8 mouse cellular contexts compared by ENCODE assay signal in genomic region chr14:21499631-21500153, GRCm38 (mm10). TPM values are rescaled to one million over a fixed set of nuclear protein-coding genes. Genes with fewer than 3 reads are reported as not detected.
DNase-seq lines count a peak whose midpoint lies in the region; ATAC-seq and TF ChIP-seq lines count a peak whose summit lies in the region.

No protein-coding gene starts in this region.

- peak overlapping the region; percentile 100 for H3K4me2 ChIP-seq in liver, embryonic 16.5 days (ENCODE audit: low read depth, low read length)
- H3K4me2 ChIP-seq in neural tube, embryonic 15.5 days: peak overlapping the region; percentile 93

- no peaks in the 10 kb centered on the region for H3K27me3 ChIP-seq in kidney, adult 2 months (replicated peaks; ENCODE audit: control insufficient read depth, insufficient read depth, low read length)
- H3K27me3 ChIP-seq in liver, embryonic 16.5 days (ENCODE audit: control insufficient read depth, insufficient read depth, low read depth, low read length): peaks cover 17% of the 10 kb centered on the region
- no peaks in the 10 kb centered on the region for H3K27me3 ChIP-seq in neural tube, embryonic 15.5 days (replicated peaks)

- no peaks in the 10 kb centered on the region for H3K9me3 ChIP-seq in liver, embryonic 16.5 days (replicated peaks; ENCODE audit: control insufficient read depth, low read length)
- H3K9me3 ChIP-seq in neural tube, embryonic 15.5 days (replicated peaks): no peaks in the 10 kb centered on the region

- H3K4me3 ChIP-seq in kidney, adult 2 months (ENCODE audit: insufficient read depth, low read depth, low read length): peak overlapping the region; percentile 81
- peak overlapping the region; percentile 93 for H3K4me3 ChIP-seq in liver, embryonic 16.5 days (ENCODE audit: low read depth, low read length)
- H3K4me3 ChIP-seq in neural tube, embryonic 15.5 days (replicated peaks): peak overlapping the region; percentile 74

- ATAC-seq in liver, embryonic 16.5 days (ENCODE audit: low read depth): no peak
- peak; percentile 48 for ATAC-seq in neural tube, embryonic 15.5 days (ENCODE audit: low FRiP score)

- TF ChIP-seq CTCF in kidney, adult 2 months (conservative IDR thresholded peaks at IDR 0.05; ENCODE audit: insufficient read depth, insufficient read length, low read depth, low read length): no peak

- peak overlapping the region; percentile 81 for H3K9ac ChIP-seq in liver, embryonic 16.5 days (ENCODE audit: low read depth, low read length)
- H3K9ac ChIP-seq in neural tube, embryonic 15.5 days (replicated peaks): peak overlapping the region; percentile 91

- peak; percentile 76 for DNase-seq in kidney, adult 18-20 months
- DNase-seq in kidney, adult 11 months: no peak
- peak; percentile 43 for DNase-seq in brain, embryonic 18.5 days (ENCODE audit: low read depth, low spot score)
- DNase-seq in gastrocnemius, postnatal 4 days (ENCODE audit: low spot score in 2 of 2): peak; percentile 67 to 77
- peak; percentile 69 for DNase-seq in kidney, adult 2 months
- peak; percentile 80 to 85 for DNase-seq in thymus, postnatal 36 days

- TF ChIP-seq POLR2A in kidney, adult 2 months (IDR thresholded peaks at IDR 0.05; ENCODE audit: low read depth, low read length): no peak

- H3K27ac ChIP-seq in kidney, adult 2 months (ENCODE audit: insufficient read depth, low read depth, low read length): peak overlapping the region; percentile 30
- peak overlapping the region; percentile 69 for H3K27ac ChIP-seq in liver, embryonic 16.5 days (ENCODE audit: low read length)
- H3K27ac ChIP-seq in neural tube, embryonic 15.5 days (replicated peaks): peak overlapping the region; percentile 99

- WGBS in kidney, adult 2 months: 2% methylated on average over 51 of the region's 57 CpGs
- 0% methylated on average over 44 of the region's 57 CpGs for WGBS in liver, embryonic 16.5 days (ENCODE audit: insufficient replicate concordance)
- WGBS in neural tube, embryonic 15.5 days: under 1% methylated on average over 40 of the region's 57 CpGs

- H3K36me3 ChIP-seq in kidney, adult 2 months (ENCODE audit: control insufficient read depth, insufficient read depth, low read length): no peaks in the 10 kb centered on the region
- no peaks in the 10 kb centered on the region for H3K36me3 ChIP-seq in liver, embryonic 16.5 days (ENCODE audit: control insufficient read depth, insufficient read depth)
- no peaks in the 10 kb centered on the region for H3K36me3 ChIP-seq in neural tube, embryonic 15.5 days

- H3K4me1 ChIP-seq in kidney, adult 2 months (ENCODE audit: control insufficient read depth, insufficient read depth, low read length): peaks cover 4% of the 10 kb centered on the region; the same call in 1 of the 2 replicates
- peaks cover 22% of the 10 kb centered on the region for H3K4me1 ChIP-seq in liver, embryonic 16.5 days (ENCODE audit: control insufficient read depth, low read depth, low read length)
- peaks cover 33% of the 10 kb centered on the region for H3K4me1 ChIP-seq in neural tube, embryonic 15.5 days

RNA-seq across cellular contexts. Expression of gene Kat6b, which starts 18.5 kb away (rescaled TPM):
- total RNA-seq in gastrocnemius, postnatal 4 days (2021): 10 to 100 TPM; 40.7 to 42.3 TPM
- polyA plus RNA-seq in kidney, adult 2 months (2012; rRNA removed): 9.4 and 9.5 TPM in 2 replicates
- 1.7 and 1.9 TPM in 2 replicates for polyA plus RNA-seq in liver, embryonic 16.5 days (2015; fragmentation: Nextera tagmentation; extraction: Ambion mirVana)
- 16.1 and 18.8 TPM in 2 replicates for polyA plus RNA-seq in neural tube, embryonic 15.5 days (2015; fragmentation: Nextera tagmentation; extraction: Ambion mirVana)

Comparison
In these comparisons a context has a peak if more than half of its experiments do, and no peak if none do; other contexts are left out.
1. H3K27ac ChIP-seq: peak in every context shown above with its lines; median percentile 99 in neural tube, embryonic 15.5 days; 69 in liver, embryonic 16.5 days; 30 in kidney, adult 2 months.